Mouse (Mus musculus) midbrain, postnatal 0 days (tissue): ENCODE results near the gene Ap2a1. TPM values are rescaled to one million over a fixed set of nuclear protein-coding genes. Genes with fewer than 3 reads are reported as not detected.
"Not testable (repeated sequence)": the region's sequence is repeated elsewhere in the genome, so short reads cannot be mapped to it uniquely, and the experiment has no call there.

ENCODE experiments used
- ATAC-seq: fragments of 200-750 bp; cut with Nextera tagmentation; 2 replicates; pipeline ENCODE4 v1.8.0; 2017; ENCODE audit warnings: moderate number of reproducible peaks, mild to moderate bottlenecking, moderate TSS enrichment, moderate library complexity; ENCODE audit not compliant: low FRiP score
- DNase-seq: peaks from one replicate; pipeline ENCODE4 v3.0.0-alpha.2; 2015; ENCODE audit warnings: low spot score
- H3K27ac ChIP-seq: fragments of 300-500 bp; sonication (generic); 2 replicates; pipeline ENCODE4 v1.5.1; 2014; ENCODE audit warnings: low read depth, mild to moderate bottlenecking, low read length, mixed read lengths
- H3K27me3 ChIP-seq: fragments of 300-500 bp; sonication (generic); 2 replicates; pipeline ENCODE4 v1.6.1; 2014; ENCODE audit warnings: low read length, control low read depth, mixed read lengths; ENCODE audit not compliant: insufficient read depth
- H3K36me3 ChIP-seq: fragments of 300-500 bp; sonication (generic); 2 replicates; pipeline ENCODE4 v1.6.1; 2014; ENCODE audit warnings: low read length, control low read depth, mixed read lengths; ENCODE audit not compliant: insufficient read depth
- H3K4me1 ChIP-seq: fragments of 300-500 bp; sonication (generic); 2 replicates; pipeline ENCODE4 v1.6.1; 2014; ENCODE audit warnings: mild to moderate bottlenecking, control low read depth, antibody characterized with exemption, low read length, mixed read lengths; ENCODE audit not compliant: insufficient read depth
- H3K4me2 ChIP-seq: fragments of 300-500 bp; sonication (generic); 2 replicates; pipeline ENCODE4 v1.6.1; 2014; ENCODE audit warnings: low read depth, mild to moderate bottlenecking, low read length, mixed read lengths; ENCODE audit not compliant: poor library complexity, severe bottlenecking
- H3K4me3 ChIP-seq: fragments of 300-500 bp; sonication (generic); 2 replicates; pipeline ENCODE4 v1.5.1; 2014; ENCODE audit warnings: low read depth, mild to moderate bottlenecking, low read length, moderate library complexity
- H3K9ac ChIP-seq: fragments of 300-500 bp; sonication (generic); replicated peaks from 2 replicates; pipeline ENCODE4 v1.6.1; 2014; ENCODE audit warnings: mild to moderate bottlenecking, low read length, moderate library complexity, mixed read lengths; ENCODE audit not compliant: poor library complexity, severe bottlenecking
- H3K9me3 ChIP-seq: fragments of 300-500 bp; sonication (generic); 2 replicates; pipeline ENCODE4 v1.6.1; 2016; ENCODE audit warnings: low read length, control low read depth
- CTCF ChIP-seq: IDR thresholded peaks from 2 replicates; pipeline ENCODE4 v1.5.1; 2016; ENCODE audit warnings: antibody characterized with exemption, mild to moderate bottlenecking
- WGBS: fragments of 180-500 bp; shearing (Covaris S2); extraction: QIAGEN DNeasy Blood & Tissue Kit; methylation state at CpG from one replicate; pipeline ENCODE4 v1.1.7; 2014; 5-methylcytosine and 5-hydroxymethylcytosine counted together
- polyA plus RNA-seq: library from polyadenylated mRNA; unstranded; fragments of >200 nt; fragmentation: Nextera tagmentation; extraction: Ambion mirVana; gene quantifications from 2 replicates; pipeline ENCODE4 v1.2.1, GENCODE M21; 2015
- total RNA-seq: library from RNA; depleted of rRNA; stranded (reverse); fragments of >200 nt; gene quantifications from 2 replicates; pipeline ENCODE4 v1.2.3, GENCODE M21; 2014

The Ap2a1 gene
- total and polyA plus RNA-seq, 2 experiments from 2014 or later, result 129 to 238 TPM

- Histone ChIP-seq H3K27ac (no peak overlapping the region), H3K9ac (no peak overlapping the region), H3K9me3 (no peaks in the 10 kb centered on the region), H3K27me3 (no peaks in the 10 kb centered on the region), H3K4me2 (no peak overlapping the region), H3K4me1 (no peaks in the 10 kb centered on the region), H3K36me3 (peaks cover 83% of the 10 kb centered on the region), H3K4me3 (no peak overlapping the region)
- no peak for TF ChIP-seq CTCF
- ATAC-seq (no peak), DNase-seq (no peak)
- 94% methylated on average over 3 of the region's 3 CpGs for WGBS
These were observed 46.3 kb downstream of the Ap2a1 start for GRCm38 (mm10) chr7:44883036-44883435.

DNA sequence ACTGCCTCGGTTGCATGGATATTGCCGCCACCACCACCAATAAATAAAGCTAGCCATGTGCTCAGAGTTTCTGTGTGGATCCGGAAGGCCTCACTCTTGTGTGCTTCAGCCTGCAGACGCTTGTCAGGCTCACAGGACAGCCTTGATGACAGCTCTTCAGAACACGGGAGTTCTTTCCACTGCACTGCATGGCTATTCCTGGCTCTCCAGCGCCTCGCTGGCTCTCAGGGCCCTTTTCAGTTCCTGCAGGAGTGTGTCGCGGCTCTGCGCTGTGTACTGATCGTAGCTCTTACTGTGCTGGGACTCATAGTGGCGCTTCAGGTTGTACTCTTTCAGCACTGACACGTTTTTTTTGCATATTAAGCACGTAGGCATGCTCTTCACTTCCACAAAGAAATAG lies 51.5 kb downstream of the Ap2a1 start:
- DNase-seq (no peak), ATAC-seq (no peak)
- Histone ChIP-seq H3K27me3 (no peaks in the 10 kb centered on the region), H3K27ac (no peak overlapping the region), H3K9ac (no peak overlapping the region), H3K4me3 (no peak overlapping the region), H3K9me3 (no peaks in the 10 kb centered on the region), H3K36me3 (peaks cover 63% of the 10 kb centered on the region), H3K4me1 (no peaks in the 10 kb centered on the region), H3K4me2 (no peak overlapping the region)
- WGBS, result 88% methylated on average over 14 of the region's 14 CpGs
- TF ChIP-seq CTCF, result no peak

DNA sequence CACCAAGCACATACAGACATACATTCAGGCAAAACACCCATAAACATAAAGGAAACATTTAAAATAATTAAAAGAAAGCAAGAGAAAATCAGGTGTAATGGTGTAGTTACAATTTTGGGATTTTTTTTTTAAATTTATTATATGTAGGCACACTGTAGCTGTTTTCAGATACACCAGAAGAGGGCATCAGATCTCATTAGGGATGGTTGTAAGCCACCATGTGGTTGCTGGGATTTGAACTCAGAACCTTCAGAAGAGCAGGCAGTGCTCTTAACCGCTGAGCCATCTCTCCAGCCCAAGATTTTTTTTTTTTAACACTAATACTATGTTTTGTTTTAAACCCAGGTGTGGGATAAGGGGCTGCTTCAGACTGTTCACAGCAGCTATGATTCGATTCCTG lies 57.5 kb downstream of the Ap2a1 start:
- ATAC-seq, H3K9me3 ChIP-seq, H3K9ac ChIP-seq, H3K4me2 ChIP-seq, DNase-seq, H3K27me3 ChIP-seq, H3K27ac ChIP-seq, H3K36me3 ChIP-seq, H3K4me3 ChIP-seq: not testable (repeated sequence)
- peak; percentile 38; the same call in 1 of the 2 replicates for TF ChIP-seq CTCF
- H3K4me1 ChIP-seq, result peaks cover 20% of the 10 kb centered on the region
- WGBS, result 90% methylated on average over 2 of the region's 2 CpGs

DNA sequence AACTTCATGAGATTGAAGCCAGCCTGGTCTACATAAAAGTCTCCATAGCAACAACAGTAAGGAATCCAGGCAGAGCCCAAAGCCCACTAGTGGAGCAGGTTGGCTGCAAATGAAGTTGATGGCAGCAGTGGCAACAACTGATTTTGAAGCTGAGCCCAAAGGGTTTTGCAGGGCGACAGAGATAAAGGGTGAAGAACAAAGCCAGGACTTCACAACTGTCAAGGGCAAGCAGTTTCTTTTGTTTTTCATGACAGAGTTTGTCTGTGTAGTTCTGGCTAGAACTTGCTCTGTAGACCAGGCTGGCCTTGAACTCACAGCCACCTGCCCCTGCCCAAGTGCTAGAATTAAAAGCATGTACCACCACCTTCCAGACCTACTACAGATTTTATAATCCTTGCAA lies 58.1 kb downstream of the Ap2a1 start:
- Histone ChIP-seq H3K9ac (no peak overlapping the region), H3K4me3 (no peak overlapping the region), H3K36me3 (peaks cover 7% of the 10 kb centered on the region), H3K27ac (no peak overlapping the region), H3K4me1 (peaks cover 22% of the 10 kb centered on the region), H3K9me3 (no peaks in the 10 kb centered on the region), H3K27me3 (no peaks in the 10 kb centered on the region), H3K4me2 (no peak overlapping the region)
- 31% methylated on average over 1 of the region's 1 CpGs for WGBS
- DNase-seq (no peak), ATAC-seq (no peak)
- no peak for TF ChIP-seq CTCF

GRCm38 (mm10) chr7:44870614-44871013 lies 58.7 kb downstream of the Ap2a1 start:
- Histone ChIP-seq H3K9ac (0 out of 2 replicates have a peak overlapping the region, but pooled peaks have one; percentile 51), H3K9me3 (no peaks in the 10 kb centered on the region)
- WGBS, result 85% methylated on average over 6 of the region's 6 CpGs

GRCm38 (mm10) chr7:44869697-44870528 lies 59.4 kb downstream of the Ap2a1 start, which contains the start of gene Ptov1:
Gene Ptov1, minus strand, starts transcription at chr7:44869788.
- no peaks in the 10 kb centered on the region for H3K27me3 ChIP-seq
- no peak; the same call in 1 of the 2 replicates for TF ChIP-seq CTCF
- ATAC-seq, result peak; percentile 96
- no peaks in the 10 kb centered on the region for H3K9me3 ChIP-seq
- H3K4me2 ChIP-seq, result peak within 1 kb of the TSS; percentile 92
- H3K27ac ChIP-seq, result peak within 1 kb of the TSS; percentile 100
- peak; percentile 99 for DNase-seq
- H3K36me3 ChIP-seq, result peaks cover 6% of the 10 kb centered on the region; the same call in 1 of the 2 replicates
- H3K4me3 ChIP-seq, result peak within 1 kb of the TSS; percentile 98
- WGBS, result 7% methylated on average over 29 of the region's 29 CpGs
- H3K4me1 ChIP-seq, result peaks cover 24% of the 10 kb centered on the region
- peak within 1 kb of the TSS; percentile 99 for H3K9ac ChIP-seq

More at GRCm38 (mm10) chr7:44870614-44871013, 58.7 kb downstream of the Ap2a1 start:
- no peak for TF ChIP-seq CTCF
- Histone ChIP-seq H3K27me3 (no peaks in the 10 kb centered on the region), H3K27ac (peak overlapping the region; percentile 100), H3K4me2 (peak overlapping the region; percentile 92), H3K4me1 (peaks cover 24% of the 10 kb centered on the region), H3K36me3 (peaks cover 5% of the 10 kb centered on the region; the same call in 1 of the 2 replicates), H3K4me3 (peak overlapping the region; percentile 98; the same call in 1 of the 2 replicates)
- ATAC-seq (no peak), DNase-seq (no peak)
